Mouse (Mus musculus) limb, embryonic 12.5 days (tissue): Measurements from ENCODE around the gene Tmem41a. TPM values are rescaled to one million over a fixed set of nuclear protein-coding genes. Genes with fewer than 3 reads are reported as not detected.
"Not testable (repeated sequence)": the region's sequence is repeated elsewhere in the genome, so short reads cannot be mapped to it uniquely, and the experiment has no call there.

Source experiments
- ATAC-seq: fragments of 200-750 bp; cut with Nextera tagmentation; 2 replicates; pipeline ENCODE4 v1.8.0; 2017; ENCODE audit warnings: low read depth, moderate TSS enrichment; ENCODE audit not compliant: insufficient number of reproducible peaks, insufficient read depth, low FRiP score, low TSS enrichment
- H3K27ac ChIP-seq: fragments of 300-500 bp; sonication (generic); 2 replicates; pipeline ENCODE4 v1.5.1; 2016; ENCODE audit warnings: mild to moderate bottlenecking, moderate library complexity
- H3K27me3 ChIP-seq: fragments of 300-500 bp; sonication (generic); 2 replicates; pipeline ENCODE4 v1.6.1; 2016; ENCODE audit warnings: mild to moderate bottlenecking, moderate library complexity
- H3K36me3 ChIP-seq: fragments of 300-500 bp; sonication (generic); 2 replicates; pipeline ENCODE4 v1.6.1; 2016; ENCODE audit warnings: mild to moderate bottlenecking, moderate library complexity
- H3K4me1 ChIP-seq: fragments of 300-500 bp; sonication (generic); replicated peaks from 2 replicates; pipeline ENCODE4 v1.6.1; 2016
- H3K4me2 ChIP-seq: fragments of 300-500 bp; sonication (generic); 2 replicates; pipeline ENCODE4 v1.6.1; 2016; ENCODE audit warnings: mild to moderate bottlenecking, moderate library complexity
- H3K4me3 ChIP-seq: fragments of 300-500 bp; sonication (generic); replicated peaks from 2 replicates; pipeline ENCODE4 v1.5.1; 2016; ENCODE audit warnings: mild to moderate bottlenecking
- H3K9ac ChIP-seq: fragments of 300-500 bp; sonication (generic); replicated peaks from 2 replicates; pipeline ENCODE4 v1.6.1; 2016; ENCODE audit warnings: mild to moderate bottlenecking, moderate library complexity
- H3K9me3 ChIP-seq: fragments of 300-500 bp; sonication (generic); 2 replicates; pipeline ENCODE4 v1.6.1; 2016; ENCODE audit warnings: mild to moderate bottlenecking, moderate library complexity
- WGBS: fragments of 180-500 bp; shearing (Covaris S2); methylation state at CpG from one replicate; pipeline ENCODE4 v1.1.7; 2016; 5-methylcytosine and 5-hydroxymethylcytosine counted together
- polyA plus RNA-seq: library from polyadenylated mRNA; unstranded; fragments of >200 nt; fragmentation: Nextera tagmentation; extraction: Ambion mirVana; gene quantifications from 2 replicates; pipeline ENCODE4 v1.2.1, GENCODE M21; 2016

Gene Tmem41a
- polyA plus RNA-seq, 1 experiment from 2014 or later = 35.2 TPM

- Histone ChIP-seq H3K27ac (no peak overlapping the region), H3K27me3 (peaks cover 19% of the 10 kb centered on the region), H3K4me2 (peak overlapping the region; percentile 38), H3K4me1 (peaks cover 8% of the 10 kb centered on the region), H3K4me3 (no peak overlapping the region), H3K36me3 (no peaks in the 10 kb centered on the region), H3K9me3 (no peaks in the 10 kb centered on the region), H3K9ac (0 out of 2 replicates have a peak overlapping the region, but pooled peaks have one; percentile 23)
- 5% methylated on average over 16 of the region's 16 CpGs for WGBS
- no peak for ATAC-seq
These were observed 28.9 kb upstream of the Tmem41a start for GRCm38 (mm10) chr16:21976203-21976602.

- H3K4me1 ChIP-seq = peaks cover 8% of the 10 kb centered on the region
- no peaks in the 10 kb centered on the region for H3K9me3 ChIP-seq
- H3K4me2 ChIP-seq = no peak overlapping the region
- no peak overlapping the region for H3K9ac ChIP-seq
- no peaks in the 10 kb centered on the region for H3K36me3 ChIP-seq
- H3K27me3 ChIP-seq = peaks cover 12% of the 10 kb centered on the region
- H3K27ac ChIP-seq = no peak overlapping the region
- H3K4me3 ChIP-seq = no peak overlapping the region
- ATAC-seq = no peak
- 65% methylated on average over 4 of the region's 4 CpGs for WGBS
These were observed 24.1 kb upstream of the Tmem41a start for GRCm38 (mm10) chr16:21971446-21971845.

GRCm38 (mm10) chr16:21970536-21970935 lies 23.2 kb upstream of the Tmem41a start:
- Histone ChIP-seq H3K4me2 (no peak overlapping the region), H3K9ac (no peak overlapping the region), H3K27ac (no peak overlapping the region), H3K27me3 (peaks cover 3% of the 10 kb centered on the region), H3K36me3 (no peaks in the 10 kb centered on the region), H3K4me1 (no peaks in the 10 kb centered on the region), H3K4me3 (no peak overlapping the region), H3K9me3 (no peaks in the 10 kb centered on the region)
- no peak for ATAC-seq
- WGBS = 89% methylated on average over 6 of the region's 6 CpGs

- ATAC-seq = no peak
- Histone ChIP-seq H3K4me2 (no peak overlapping the region), H3K27me3 (no peaks in the 10 kb centered on the region), H3K4me1 (no peaks in the 10 kb centered on the region), H3K9me3 (no peaks in the 10 kb centered on the region), H3K36me3 (no peaks in the 10 kb centered on the region), H3K4me3 (no peak overlapping the region), H3K9ac (no peak overlapping the region), H3K27ac (no peak overlapping the region)
- WGBS = 78% methylated on average over 5 of the region's 5 CpGs
These were observed 22.5 kb upstream of the Tmem41a start for GRCm38 (mm10) chr16:21969874-21970273.

GRCm38 (mm10) chr16:21965576-21965975 lies 18.2 kb upstream of the Tmem41a start:
- Histone ChIP-seq H3K36me3 (no peaks in the 10 kb centered on the region), H3K9me3 (no peaks in the 10 kb centered on the region), H3K9ac (no peak overlapping the region), H3K4me2 (no peak overlapping the region), H3K4me1 (no peaks in the 10 kb centered on the region), H3K4me3 (no peak overlapping the region), H3K27me3 (no peaks in the 10 kb centered on the region), H3K27ac (no peak overlapping the region)
- 78% methylated on average over 3 of the region's 3 CpGs for WGBS
- no peak for ATAC-seq

- Histone ChIP-seq H3K36me3 (no peaks in the 10 kb centered on the region), H3K9me3 (0 out of 2 replicates have a peak, but pooled peaks cover 4% of the 10 kb centered on the region), H3K27me3 (no peaks in the 10 kb centered on the region), H3K27ac (no peak overlapping the region), H3K4me2 (no peak overlapping the region), H3K4me3 (no peak overlapping the region), H3K4me1 (no peaks in the 10 kb centered on the region), H3K9ac (no peak overlapping the region)
- ATAC-seq = no peak
- 82% methylated on average over 12 of the region's 12 CpGs for WGBS
These were observed 8.2 kb upstream of the Tmem41a start for GRCm38 (mm10) chr16:21955591-21955990.

- WGBS = 50% methylated on average over 13 of the region's 13 CpGs
- Histone ChIP-seq H3K27me3 (no peaks in the 10 kb centered on the region), H3K4me2 (no peak overlapping the region), H3K4me1 (no peaks in the 10 kb centered on the region), H3K9me3 (no peaks in the 10 kb centered on the region), H3K36me3 (peaks cover 32% of the 10 kb centered on the region), H3K4me3 (no peak overlapping the region), H3K27ac (no peak overlapping the region), H3K9ac (no peak overlapping the region)
- no peak for ATAC-seq
These were observed 18.9 kb downstream of the Tmem41a start for GRCm38 (mm10) chr16:21928471-21928870.

GRCm38 (mm10) chr16:21916681-21917080 lies 30.7 kb downstream of the Tmem41a start:
- Histone ChIP-seq H3K9ac (no peak overlapping the region), H3K4me1 (no peaks in the 10 kb centered on the region; the same call in 1 of the 2 replicates), H3K27ac (no peak overlapping the region), H3K36me3 (peaks cover 26% of the 10 kb centered on the region), H3K4me3 (no peak overlapping the region), H3K9me3 (no peaks in the 10 kb centered on the region), H3K4me2 (no peak overlapping the region), H3K27me3 (no peaks in the 10 kb centered on the region)
- WGBS = 61% methylated on average over 7 of the region's 7 CpGs
- ATAC-seq = no peak

- H3K9ac ChIP-seq = no peak overlapping the region
- no peaks in the 10 kb centered on the region for H3K9me3 ChIP-seq
- WGBS = 95% methylated on average over 6 of the region's 6 CpGs
- peaks cover 19% of the 10 kb centered on the region; the same call in 1 of the 2 replicates for H3K36me3 ChIP-seq
- no peak overlapping the region for H3K27ac ChIP-seq
- ATAC-seq = no peak
- H3K4me3 ChIP-seq = no peak overlapping the region
- H3K4me1 ChIP-seq = no peaks in the 10 kb centered on the region; the same call in 1 of the 2 replicates
- H3K27me3 ChIP-seq = no peaks in the 10 kb centered on the region
- H3K4me2 ChIP-seq = no peak overlapping the region
These were observed 34.0 kb downstream of the Tmem41a start for GRCm38 (mm10) chr16:21913347-21913746.

- H3K27ac ChIP-seq, H3K9ac ChIP-seq, H3K27me3 ChIP-seq, H3K4me2 ChIP-seq, H3K4me1 ChIP-seq, H3K9me3 ChIP-seq, H3K4me3 ChIP-seq, ATAC-seq: not testable (repeated sequence)
- 40% methylated on average over 6 of the region's 8 CpGs for WGBS
- peaks cover 19% of the 10 kb centered on the region; the same call in 1 of the 2 replicates for H3K36me3 ChIP-seq
These were observed 38.4 kb downstream of the Tmem41a start for GRCm38 (mm10) chr16:21908906-21909305.

- Histone ChIP-seq H3K4me3 (no peak overlapping the region), H3K27me3 (no peaks in the 10 kb centered on the region), H3K4me2 (no peak overlapping the region), H3K9ac (no peak overlapping the region), H3K36me3 (peaks cover 16% of the 10 kb centered on the region; the same call in 1 of the 2 replicates), H3K4me1 (no peaks in the 10 kb centered on the region), H3K9me3 (no peaks in the 10 kb centered on the region), H3K27ac (no peak overlapping the region)
- ATAC-seq = no peak
- WGBS = 85% methylated on average over 6 of the region's 6 CpGs
These were observed 40.5 kb downstream of the Tmem41a start for GRCm38 (mm10) chr16:21906902-21907301.

- H3K27me3 ChIP-seq = no peaks in the 10 kb centered on the region
- no peak for ATAC-seq
- H3K9me3 ChIP-seq = no peaks in the 10 kb centered on the region
- H3K4me2 ChIP-seq = no peak overlapping the region
- no peak overlapping the region for H3K4me3 ChIP-seq
- no peak overlapping the region for H3K9ac ChIP-seq
- no peaks in the 10 kb centered on the region for H3K4me1 ChIP-seq
- peaks cover 16% of the 10 kb centered on the region; the same call in 1 of the 2 replicates for H3K36me3 ChIP-seq
- WGBS = 85% methylated on average over 7 of the region's 7 CpGs
- H3K27ac ChIP-seq = no peak overlapping the region
These were observed 41.4 kb downstream of the Tmem41a start for GRCm38 (mm10) chr16:21905996-21906395.
